Mouse (Mus musculus): ENCODE measurements around the gene Rxfp2. TPM values are rescaled to one million over a fixed set of nuclear protein-coding genes. Genes with fewer than 3 reads are reported as not detected.
A peak's percentile ranks its signal among the peaks of the same experiment; 100 is the strongest.

Gene Rxfp2
- not detected in 2 replicates for total RNA-seq (2015)
- not detected in 2 replicates for total RNA-seq (2017)

DNA sequence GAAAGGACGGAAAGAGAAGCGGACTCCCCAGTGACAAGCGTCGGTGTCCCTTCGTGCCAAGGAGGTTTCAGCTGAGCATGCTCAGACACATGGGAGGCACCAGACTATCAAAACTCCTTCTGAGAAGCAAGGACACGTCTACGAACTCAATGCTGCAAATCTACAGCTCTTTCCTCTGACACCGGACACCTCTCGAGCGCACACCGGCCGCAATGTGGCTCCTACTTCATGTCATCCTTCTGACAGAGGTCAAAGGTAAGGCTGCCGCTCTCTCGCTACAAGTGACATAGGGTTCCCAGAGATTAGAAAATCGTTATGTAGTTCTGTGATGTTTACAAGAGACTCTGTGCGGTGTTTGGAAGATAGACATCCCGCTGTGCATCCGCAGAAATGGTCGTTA is at the start of gene Rxfp2:
Gene Rxfp2 (plus strand): TSS at position 20 of the 400 bp plus-strand sequence.
- no peak for ATAC-seq (ENCODE audit: poor library complexity, severe bottlenecking)

DNA sequence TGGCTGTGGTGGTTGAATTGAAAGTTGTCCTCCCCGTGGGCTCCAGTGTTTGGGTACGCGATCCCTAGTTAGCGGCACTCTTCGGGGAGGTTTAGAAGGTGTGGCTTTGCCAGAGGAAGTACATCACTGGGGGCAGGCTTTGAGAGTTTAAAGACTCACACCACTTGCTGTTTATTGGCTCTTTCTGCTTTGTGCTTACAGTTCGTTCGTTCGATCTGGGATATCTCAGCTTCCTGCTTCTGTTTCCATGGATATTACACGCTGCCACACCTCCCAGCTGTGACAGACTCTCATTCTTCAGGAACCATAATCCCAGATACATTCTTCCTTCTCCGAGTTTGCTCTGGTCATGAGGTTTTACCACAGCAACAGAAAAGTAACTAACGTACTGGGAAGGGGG is 48.2 kb upstream of the Rxfp2 start:
- no peak for ATAC-seq (ENCODE audit: poor library complexity, severe bottlenecking)

DNA sequence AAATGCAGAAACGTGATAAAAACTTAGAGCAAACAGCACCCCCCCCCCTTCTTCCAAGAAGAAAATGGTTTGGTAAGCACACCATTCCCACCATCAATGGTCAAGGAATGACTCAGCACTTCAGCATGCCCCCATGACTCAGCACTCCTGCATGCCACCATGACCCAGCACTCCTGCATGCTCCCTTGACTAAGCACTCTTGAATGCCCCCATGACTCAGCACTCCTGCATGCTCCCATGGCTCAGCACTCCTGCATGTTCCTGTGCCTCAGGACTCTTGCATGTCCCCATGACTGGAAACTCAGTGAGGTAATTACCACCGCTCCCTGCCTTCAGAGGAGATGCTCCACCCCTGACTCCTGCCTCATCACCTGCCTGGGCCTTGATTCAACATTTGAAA is 41.4 kb upstream of the Rxfp2 start:
- ATAC-seq (ENCODE audit: poor library complexity, severe bottlenecking) = no peak

DNA sequence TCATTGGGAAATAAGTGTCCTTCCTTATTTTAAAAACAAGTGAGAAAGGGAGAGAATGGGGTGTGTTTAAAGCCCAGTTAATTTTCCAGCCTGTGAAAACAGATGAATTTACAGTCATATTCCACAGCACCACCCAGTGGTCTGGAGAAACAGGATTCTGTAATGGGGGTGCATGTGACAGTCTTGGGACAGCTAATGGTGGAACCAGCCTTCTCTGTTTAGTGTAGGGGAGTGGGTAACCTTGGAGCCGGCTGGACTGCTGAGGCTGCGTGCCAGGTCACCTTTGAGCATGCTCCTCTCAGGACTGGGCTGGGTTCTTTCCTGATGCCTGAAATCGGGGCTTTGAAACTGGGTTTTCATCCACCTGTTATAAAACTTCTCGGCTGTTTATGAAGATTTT is 34.9 kb upstream of the Rxfp2 start:
- ATAC-seq (ENCODE audit: poor library complexity, severe bottlenecking) = no peak

DNA sequence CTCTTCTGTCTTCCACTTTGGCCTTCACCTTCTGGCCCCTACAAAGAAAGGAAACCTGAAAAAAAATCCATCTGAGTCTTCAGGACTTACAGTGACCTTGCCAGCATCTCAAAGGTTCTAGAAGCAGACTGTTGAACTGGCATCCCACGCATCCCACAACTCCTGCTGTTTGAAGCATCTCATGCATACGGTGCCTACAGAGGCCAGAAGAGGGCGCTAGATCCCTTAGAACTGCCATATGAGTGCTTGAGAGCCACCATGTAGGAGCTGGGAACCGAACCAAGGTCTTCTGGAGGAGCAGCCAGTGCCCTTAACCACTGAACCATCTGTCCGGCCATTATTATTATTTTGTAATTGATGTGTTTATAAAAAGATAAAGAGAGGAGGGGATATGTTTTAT is 23.9 kb upstream of the Rxfp2 start:
- ATAC-seq (ENCODE audit: poor library complexity, severe bottlenecking) = no peak

DNA sequence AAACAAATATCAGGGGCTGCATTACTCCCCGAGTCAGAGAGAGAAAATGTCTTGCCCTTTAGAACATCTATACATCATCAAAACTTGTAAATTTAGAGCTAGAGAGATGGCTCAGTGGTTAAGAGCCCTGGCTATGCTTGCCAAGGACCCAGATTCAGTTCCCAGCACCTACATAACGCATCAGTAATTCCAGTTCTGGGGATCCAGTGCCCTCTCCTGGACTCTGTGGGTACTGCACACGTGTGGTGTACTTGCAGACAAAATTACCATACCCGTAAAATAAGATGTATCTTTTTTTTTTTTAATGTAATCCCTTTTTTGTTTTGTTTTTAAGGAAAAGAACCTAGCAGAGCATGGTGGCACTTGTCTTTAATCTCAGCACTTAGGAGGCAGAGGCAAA is 21.9 kb upstream of the Rxfp2 start:
- ATAC-seq (ENCODE audit: poor library complexity, severe bottlenecking) = no peak

DNA sequence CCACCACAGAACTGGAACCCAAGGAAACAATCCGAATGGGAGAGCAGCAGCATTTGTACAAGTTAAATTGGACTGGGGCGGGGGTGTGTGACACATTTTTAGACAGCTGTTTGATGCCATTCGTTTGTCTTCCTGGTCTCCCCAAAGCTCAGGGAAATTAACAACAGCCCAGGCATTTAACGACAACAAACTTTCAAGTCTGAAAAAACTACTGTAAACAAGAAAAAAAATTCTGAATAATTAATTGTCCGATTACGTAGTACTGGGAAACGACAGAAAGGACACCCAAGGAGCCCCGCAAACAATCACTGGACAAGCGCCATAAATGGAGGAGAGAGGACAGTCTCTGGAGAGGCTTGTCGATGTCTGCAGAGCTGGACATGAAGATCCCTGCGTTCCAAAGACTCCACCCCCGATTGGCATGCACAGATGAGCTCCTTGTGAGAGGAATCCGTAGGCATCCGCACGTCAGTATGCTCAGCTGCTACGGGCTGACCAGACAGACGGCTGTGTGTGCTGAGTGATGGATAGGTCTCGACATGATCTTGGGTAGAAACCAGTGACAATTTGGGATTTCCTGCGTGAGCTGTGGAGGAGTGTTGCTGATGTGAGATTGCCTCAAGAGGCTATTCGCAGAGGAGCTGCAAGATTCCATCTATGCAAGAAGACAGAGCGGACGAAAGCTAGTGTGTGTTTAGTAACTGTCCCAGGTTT is 21.0 kb upstream of the Rxfp2 start:
- ATAC-seq (ENCODE audit: poor library complexity, severe bottlenecking) = no peak

DNA sequence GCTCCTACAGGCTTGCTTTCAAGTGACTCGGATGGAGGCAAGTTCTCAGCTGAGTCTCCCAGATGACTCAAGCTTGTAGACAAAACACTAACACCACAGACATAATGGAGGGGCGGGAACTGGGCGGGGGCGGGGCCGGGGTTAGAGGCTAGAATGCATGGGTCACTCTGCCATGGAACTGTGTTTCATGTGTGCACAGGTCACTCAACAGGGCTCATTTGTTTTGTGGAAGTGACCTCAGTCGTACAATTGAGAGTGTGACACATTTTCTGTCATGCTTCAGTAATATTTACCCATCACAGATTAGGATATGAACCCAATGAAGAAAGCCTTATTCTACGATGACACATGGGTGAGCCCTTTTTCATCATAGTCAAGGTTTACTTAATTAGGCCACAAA is 20.2 kb upstream of the Rxfp2 start:
- no peak for ATAC-seq (ENCODE audit: poor library complexity, severe bottlenecking)

DNA sequence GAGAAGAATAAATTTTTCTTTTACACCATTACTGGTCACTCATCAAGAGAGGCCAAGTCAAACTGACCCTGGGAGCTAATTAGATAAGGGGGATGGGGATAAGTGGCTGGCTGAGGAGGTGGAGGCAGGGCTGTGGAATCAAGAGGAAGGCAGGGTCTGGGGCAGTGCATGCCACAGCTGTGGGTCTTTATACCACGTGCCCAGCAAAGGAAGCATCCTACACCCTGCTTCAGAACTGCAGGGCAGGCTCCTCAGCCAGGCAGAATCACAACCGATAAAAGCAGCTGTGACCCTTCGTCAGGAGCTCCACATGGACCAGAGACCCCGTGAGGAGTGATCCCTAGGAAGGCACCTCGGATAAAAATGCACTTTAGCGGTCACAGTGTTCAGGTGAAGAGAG is 13.1 kb upstream of the Rxfp2 start:
- no peak for ATAC-seq (ENCODE audit: poor library complexity, severe bottlenecking)

DNA sequence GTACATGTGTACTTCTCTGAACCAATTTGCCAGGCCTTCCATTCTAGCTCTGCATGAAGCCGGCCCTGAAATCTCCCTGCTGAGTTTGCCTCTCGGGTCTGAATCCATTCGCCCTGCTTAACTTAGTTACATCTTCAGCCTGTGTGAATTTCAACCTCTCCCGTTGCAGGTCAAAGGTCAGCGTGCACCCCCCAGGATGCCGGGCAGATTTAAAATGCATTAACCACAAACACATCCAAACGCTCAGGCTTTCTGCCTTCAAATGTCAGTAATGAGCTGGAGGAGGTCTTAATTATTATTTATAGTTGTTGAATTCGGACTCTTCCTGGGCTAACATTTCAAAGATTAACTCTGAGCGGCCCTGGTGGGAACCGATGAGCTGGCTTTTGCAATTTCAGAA is 1.6 kb upstream of the Rxfp2 start:
- no peak for ATAC-seq (ENCODE audit: poor library complexity, severe bottlenecking)

DNA sequence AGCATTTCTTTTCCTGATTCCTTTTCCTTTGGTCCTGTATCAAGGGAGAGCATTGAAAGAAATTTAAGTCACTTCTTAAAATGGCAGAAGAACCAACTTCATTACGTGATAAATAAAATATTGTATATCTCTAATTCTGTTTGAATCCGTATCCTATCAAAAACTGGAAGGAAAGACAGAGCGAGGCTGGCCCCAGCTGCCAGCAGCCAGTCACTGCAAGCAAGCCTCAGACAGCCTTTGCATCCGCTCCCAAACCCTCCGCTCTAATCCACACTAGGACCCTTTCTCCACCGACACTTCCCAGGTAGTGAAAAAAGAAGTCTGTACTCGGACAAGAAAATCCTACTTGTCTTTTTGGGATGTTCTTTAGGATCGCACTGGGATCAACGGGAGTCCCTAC is 803 bp upstream of the Rxfp2 start:
- ATAC-seq (ENCODE audit: poor library complexity, severe bottlenecking) = no peak

DNA sequence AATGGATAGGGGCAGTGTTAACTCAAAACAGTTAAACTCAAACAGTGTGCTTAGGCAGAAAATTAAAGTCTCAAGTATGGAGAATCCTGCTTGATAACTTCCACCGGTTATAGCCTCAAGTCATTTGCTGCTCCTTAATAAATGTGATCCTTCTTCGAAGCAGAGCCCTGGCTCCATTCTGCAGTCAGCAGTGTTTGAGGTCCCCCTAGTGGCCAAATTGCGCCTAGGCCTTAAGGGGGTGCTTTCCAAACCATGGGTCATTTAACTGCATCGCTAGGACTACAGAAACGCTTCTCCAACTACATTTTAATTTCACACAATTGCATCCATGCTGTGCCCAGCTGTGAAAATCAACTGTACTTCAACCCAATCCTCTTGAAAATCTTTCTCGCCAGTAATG is 2.4 kb downstream of the Rxfp2 start:
- ATAC-seq (ENCODE audit: poor library complexity, severe bottlenecking) = peak; percentile 78

DNA sequence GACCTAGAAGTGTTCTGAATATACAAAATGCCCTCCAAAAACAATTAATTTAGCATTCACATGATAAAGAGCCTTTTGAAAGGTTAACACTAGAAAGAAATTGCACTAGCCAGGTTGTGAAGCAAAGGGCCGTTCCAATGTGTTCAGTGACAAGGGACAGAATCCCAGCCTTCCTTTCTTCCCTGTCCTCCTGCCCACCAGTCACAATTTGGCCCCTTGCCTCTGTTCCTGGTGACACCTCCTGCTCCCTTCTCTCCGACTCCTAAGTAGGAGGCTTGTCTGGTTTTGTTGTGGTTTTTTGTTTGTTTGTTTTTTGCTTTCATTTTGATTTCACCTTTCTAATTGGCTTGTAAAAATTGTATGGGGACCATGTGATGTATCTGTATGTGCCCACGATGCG is 3.3 kb downstream of the Rxfp2 start:
- ATAC-seq (ENCODE audit: poor library complexity, severe bottlenecking) = no peak

DNA sequence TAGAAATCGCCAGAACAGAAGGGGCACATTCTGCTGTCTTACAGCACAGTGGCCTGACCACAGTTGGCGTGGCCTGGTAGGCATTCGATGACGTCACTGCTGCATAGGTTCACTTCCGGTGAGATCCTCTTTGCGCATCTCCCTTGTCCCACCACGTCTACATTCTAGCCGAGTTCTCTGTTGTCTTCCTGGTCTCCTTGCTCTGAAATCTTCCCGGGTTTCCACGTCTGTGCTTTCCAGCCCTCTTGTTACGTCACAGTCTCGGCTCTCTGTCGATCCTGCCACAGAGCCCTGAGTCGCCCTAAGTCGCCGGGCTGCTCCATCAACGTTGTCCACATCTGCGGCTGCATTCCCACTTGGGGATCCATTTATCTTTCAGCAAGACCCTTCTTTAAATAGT is 4.1 kb downstream of the Rxfp2 start:
- no peak for ATAC-seq (ENCODE audit: poor library complexity, severe bottlenecking)

DNA sequence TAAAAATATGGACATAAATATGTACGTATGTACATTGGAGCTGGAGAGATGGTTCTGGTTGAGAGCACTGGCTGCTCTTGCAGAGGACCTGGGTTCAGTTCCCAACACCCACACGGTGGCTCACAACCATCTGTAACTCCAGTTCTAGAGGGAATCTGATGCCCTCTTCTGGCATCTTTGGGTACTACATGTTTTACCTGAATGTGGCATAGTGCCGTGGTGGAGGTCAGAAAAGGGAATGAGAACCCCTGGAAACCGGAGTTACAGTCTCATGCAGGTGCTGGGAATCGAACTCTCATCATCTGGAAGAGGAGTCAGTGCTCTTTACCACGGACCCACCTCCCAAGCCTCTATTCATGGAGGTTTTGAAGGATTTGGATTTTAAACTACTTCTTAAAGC is 5.0 kb downstream of the Rxfp2 start:
- no peak for ATAC-seq (ENCODE audit: poor library complexity, severe bottlenecking)

DNA sequence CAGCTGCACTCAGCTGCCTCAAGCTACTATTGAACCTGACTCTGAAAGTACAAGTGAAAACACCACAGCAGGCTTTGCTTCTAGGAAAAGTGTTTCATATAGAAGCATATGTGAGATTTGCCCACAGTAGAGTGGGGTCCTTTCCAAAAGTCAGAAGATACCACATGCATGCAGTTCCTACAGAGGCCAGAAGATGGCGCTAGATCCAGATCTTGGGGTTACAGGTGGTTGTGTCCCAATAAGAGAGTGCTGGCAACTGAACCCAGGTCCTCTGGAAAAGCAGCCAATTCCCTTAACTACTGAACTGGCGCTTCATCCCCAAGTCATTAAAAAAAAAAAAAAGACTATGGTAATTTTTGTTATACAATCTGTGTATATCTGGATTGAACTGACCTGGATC is 5.7 kb downstream of the Rxfp2 start:
- no peak for ATAC-seq (ENCODE audit: poor library complexity, severe bottlenecking)

DNA sequence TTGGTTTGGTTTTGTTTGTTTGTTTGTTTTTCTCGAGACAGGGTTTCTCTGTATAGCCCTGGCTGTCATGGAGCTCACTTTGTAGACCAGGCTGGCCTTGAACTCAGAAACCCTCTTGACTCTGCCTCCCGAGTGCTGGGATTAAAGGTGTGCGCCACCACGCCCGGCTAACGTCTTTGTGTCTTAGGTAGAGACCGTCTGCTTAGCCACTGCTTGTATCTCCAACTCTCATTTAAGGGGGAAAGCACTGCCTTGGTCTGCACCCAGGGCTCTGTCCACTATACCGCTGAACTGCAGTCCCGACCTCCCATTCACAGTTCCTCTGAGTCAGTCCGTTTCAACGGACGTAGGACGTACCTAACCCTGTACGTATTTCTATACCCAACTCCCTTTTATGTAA is 6.4 kb downstream of the Rxfp2 start:
- no peak for ATAC-seq (ENCODE audit: poor library complexity, severe bottlenecking)

DNA sequence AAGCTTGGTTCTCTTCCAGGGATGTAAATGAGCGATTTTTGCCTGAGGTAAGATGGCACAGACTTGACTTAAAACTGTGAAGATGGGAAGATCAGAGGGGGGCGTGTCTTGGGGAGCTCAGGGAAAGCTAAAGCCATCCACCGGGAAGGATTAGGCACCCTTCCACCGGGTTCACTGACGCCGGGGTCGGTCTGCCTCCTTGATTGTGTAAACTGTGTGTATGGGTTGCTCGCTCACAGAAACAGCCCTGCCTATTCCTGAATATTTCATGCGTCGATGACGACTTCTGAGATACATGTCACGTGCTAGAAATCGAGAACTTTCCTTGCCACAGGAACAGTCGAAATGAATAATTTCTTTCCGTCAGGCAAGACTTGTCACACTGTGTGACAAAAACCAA is 6.9 kb downstream of the Rxfp2 start:
- ATAC-seq (ENCODE audit: poor library complexity, severe bottlenecking) = no peak

DNA sequence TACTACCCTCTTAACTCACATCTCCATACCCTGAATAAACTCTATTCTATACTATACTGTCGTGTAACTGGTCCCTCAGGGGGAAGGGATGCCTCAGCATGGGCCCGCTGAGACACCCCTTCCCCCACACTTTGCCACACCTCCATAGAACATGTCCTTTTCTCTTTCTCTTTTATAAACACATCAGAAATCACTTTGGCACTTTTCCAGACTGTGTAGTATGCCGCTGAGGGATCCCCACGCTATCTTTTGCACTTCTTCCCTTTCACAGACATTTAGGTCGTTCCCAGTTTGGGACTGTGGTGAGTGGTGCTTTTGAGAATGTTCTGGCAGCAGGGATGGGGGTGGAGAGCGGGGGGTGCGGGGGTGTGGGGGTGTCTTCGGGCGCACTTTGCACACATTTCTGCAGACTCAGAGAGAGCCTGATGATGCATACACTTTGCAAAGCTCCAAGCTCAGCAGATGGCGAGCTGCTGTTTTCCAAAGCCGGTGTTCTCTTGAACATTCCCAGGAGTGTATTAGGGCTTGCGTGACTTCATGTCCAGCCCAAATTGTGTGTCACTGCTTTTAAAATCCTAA is 8.1 kb downstream of the Rxfp2 start:
- no peak for ATAC-seq (ENCODE audit: poor library complexity, severe bottlenecking)

DNA sequence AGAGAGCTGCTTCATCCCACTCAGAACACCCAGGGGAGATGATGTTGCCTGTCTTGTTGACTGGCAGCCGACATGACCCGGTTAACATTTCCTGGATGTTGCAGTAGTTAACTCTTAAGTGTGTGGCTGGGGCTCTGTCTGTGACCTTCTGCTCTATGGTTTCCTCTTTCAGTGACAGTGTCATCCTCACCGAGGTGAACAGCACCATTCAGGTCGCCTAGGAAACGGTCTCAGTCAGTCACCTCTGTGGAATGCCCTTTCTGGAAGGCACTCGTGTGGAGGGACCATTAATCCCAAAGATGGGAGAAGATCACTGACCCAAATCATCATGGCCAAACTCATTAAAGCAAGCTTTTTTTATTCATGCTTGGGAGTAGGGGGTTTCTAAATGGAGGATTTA is 12.7 kb downstream of the Rxfp2 start:
- ATAC-seq (ENCODE audit: poor library complexity, severe bottlenecking) = no peak

DNA sequence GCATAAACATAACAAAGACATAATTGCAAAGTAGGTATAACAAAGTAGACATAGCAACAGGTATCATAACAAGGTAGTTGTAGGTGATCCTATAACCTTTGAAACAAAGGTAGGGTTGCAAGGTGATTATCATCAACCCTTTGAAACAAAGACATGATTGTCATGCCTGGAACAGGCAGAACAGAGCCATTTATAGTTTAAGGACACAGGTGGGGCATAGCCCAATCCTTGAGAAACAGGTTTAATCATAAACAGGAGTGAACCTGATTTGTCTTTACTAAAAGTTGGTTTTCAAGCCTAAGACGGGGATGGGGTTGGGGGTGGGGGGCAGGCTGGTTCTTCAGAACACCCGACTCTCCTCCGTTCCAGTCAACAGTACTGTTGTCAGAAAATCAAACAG is 13.2 kb downstream of the Rxfp2 start:
- no peak for ATAC-seq (ENCODE audit: poor library complexity, severe bottlenecking)

DNA sequence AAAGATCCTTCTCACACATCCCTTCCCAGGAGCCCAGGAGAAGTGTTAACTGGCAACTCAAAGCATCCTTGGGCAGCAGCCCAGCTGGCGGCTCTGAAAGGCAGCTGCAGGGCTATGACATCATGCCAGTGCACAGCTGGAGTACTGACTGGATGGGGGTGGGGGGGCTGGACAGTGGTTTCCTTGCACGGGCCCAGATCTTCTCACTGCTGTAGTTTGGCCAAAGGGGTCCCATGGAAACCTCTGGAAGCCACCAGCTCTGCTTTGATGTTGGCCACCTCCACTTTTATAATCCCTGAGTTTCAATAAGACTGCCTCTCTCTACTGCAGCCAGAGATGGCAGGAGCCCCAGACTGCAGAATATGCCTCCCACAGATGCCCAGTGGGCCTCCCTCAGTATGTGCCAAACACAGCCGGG is 13.6 kb downstream of the Rxfp2 start:
- no peak for ATAC-seq (ENCODE audit: poor library complexity, severe bottlenecking)

DNA sequence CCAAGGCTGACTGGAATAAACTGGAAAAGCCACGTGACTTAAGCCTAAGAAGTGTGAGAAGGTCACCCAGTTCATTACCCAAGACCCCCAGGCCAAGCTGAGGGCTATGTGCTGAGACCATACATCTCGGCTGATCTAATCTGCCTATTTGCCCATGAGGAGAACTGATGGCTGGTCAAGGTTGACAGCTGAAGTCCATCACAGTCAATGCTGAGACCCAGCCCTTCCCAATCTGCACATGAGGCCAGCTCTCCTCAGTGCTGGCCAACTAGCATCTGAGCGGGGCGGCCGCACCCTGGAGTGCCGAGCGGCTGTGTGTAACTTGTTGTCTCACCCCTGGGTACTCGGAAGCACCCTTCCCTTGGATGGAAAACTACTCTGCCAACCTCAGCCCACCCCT is 17.8 kb downstream of the Rxfp2 start:
- no peak for ATAC-seq (ENCODE audit: poor library complexity, severe bottlenecking)
